Mouse (Mus musculus): ENCODE data around the gene Hmgcl.

Gene Hmgcl

DNA sequence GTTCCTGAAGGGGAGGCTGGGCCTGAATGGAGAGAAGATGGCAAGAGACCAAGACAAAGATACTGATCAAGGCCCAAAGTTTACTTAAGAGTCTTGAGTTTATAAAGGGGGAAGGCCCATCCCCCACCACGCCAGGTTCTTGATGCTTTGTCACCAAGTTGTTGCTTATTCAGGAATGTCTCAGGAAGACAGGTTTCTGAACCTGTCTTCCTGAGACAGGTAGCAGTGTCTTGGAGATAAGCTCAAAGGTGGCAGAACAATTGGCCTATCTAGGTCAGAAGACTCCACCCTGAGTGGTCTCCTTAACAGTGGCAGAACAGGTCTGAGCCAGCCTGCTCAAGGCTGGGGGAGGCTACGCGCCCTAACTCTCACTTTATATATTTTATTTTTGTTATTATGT lies 19.4 kb upstream of the Hmgcl start:
- DNase-seq (ENCODE audit: low spot score), result no peak

DNA sequence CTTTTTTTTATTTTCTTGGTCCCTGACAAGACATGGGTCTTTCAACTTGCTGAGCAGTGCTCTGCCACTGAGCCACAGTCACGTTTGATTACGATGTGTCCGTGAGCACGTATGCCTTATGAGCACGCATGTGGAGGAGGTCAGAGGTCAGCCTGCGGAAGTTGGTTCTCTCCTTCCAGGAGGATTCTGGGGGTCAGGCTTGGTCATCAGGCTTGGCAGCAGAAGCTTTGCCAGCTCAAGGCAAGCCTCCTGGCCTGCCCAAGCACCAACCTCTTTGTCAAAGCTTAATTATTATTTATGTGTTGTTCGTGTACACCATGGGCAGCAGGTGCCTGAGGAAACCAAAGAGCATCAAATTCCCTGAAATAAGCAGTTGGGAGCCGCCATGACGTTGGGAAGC lies 17.9 kb upstream of the Hmgcl start:
- DNase-seq (ENCODE audit: low spot score), result no peak

DNA sequence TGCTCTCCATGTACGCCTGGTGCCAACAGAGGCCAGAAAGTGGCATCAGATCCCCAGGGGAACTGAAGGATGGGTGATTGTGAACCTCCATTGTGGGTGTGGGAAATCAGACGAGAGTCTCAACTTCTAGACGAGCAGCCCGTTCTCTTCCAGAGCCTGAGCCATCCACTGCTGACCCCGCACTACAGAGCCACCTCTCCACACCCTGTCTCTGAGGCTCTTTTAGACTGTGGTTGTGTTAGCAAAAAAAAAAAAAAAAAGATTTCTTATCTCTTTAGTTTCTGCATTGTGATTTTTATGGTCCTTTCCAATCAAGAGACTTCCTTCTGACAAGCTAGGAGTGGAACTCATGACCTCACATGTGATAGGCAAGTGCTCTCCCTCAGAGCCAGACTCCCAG lies 16.8 kb upstream of the Hmgcl start:
- no peak for DNase-seq (ENCODE audit: low spot score)

DNA sequence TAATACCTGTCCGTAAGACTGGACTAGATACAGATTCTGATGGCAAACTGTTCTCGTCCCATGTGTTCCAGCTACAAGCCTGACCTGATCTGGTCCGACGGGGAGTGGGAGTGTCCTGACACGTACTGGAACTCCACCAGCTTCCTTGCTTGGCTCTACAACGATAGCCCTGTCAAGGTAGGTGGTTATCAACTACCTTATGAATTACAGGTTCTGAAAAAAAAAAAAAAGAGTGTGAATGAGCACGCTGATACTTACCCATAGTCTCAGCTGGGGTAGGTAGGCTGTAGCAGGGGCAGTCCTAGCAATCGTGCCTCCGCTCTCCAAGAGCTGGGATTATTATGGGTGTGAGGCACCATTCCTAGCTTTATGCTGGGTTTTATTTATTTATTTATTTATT lies 16.4 kb upstream of the Hmgcl start:
- DNase-seq (ENCODE audit: low spot score), result no peak

DNA sequence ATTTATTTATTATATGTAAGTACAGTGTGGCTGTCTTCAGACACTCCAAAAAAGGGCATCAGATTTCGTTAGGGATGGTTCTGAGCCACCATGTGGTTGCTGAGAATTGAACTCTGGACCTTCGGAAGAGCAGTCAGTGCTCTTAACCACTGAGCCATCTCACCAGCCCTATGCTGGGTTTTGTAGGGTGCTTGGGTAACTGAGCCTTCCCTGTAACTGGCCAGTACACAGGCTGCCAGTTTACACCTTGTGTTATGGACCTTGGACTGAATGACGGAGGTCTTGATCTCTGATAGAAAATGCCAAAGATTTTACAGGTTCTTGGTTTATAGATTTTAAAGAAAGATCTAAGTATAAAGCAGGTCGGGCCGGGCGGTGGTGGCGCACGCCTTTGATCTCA lies 16.0 kb upstream of the Hmgcl start:
- no peak for DNase-seq (ENCODE audit: low spot score)

DNA sequence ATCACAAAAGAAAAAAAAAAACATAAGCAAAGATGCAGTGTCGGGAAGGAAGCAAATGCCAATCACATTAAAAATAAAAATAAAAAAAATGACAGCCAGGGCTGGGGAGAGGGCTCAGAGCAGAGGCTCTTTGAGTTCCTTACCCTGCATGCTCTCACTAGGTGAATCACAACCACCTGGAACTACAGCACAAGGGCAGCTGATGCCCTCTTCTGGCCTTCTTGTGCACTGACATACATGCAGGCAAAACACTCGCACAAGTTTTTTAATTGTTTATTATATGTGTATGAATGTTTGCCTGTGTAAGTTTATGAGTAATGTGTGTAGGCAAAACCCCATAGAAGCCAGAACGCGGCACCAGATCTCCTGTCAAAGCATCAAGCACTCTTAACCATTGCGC lies 14.4 kb upstream of the Hmgcl start:
- peak; percentile 55 for DNase-seq (ENCODE audit: low spot score)

DNA sequence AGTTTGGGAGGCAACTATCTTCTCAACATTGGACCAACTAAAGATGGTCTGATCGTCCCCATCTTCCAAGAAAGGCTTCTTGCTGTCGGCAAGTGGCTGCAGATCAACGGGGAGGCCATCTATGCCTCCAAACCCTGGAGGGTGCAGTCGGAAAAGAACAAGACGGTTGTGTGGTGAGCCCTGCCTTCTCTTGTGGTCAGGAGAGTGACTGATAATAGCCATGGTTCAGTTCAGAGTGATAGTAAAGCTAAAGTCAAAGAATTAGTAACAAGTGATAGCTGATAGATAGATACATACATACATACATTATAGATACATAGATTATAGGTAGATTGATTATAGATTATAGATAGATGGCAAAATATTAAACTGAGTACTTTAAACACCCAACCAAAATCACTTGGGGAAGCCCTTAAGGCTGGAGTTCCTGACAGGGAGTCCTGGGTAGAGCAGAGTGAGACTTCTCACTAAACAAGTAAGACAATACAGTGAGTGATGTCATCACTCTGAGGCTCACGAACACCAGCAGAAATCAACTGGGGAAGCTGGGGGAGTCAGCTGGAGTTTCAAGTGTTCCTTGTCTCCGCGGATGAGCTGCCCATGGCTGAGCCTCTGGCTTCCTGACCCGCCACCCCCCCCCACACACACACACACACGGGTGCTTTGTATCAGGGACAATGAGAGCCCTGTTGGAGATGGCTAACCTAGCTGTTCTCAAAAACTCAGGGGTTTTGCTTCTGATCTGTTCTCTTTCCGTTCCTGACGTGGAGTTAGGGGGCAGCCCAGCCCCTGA lies 11.3 kb upstream of the Hmgcl start:
- DNase-seq (ENCODE audit: low spot score), result no peak

DNA sequence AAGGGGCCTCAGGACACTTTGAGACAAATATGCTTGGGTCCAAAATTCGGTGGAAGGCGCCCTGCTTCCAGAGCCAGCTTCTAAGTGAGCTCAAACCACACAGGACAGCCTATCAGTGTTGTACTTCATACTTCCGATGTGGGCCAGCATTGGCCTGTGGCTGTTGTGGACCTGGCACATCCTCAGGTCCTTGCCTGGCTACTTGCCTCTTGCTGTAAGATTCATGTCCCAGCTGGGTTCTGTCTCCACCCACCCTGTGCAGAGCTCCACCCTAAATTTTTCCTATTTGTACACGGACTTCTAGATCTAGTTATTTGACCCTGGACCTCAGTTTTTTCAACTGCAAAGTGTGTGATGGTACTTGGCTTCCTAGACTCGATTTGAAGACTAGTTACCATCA lies 10.7 kb upstream of the Hmgcl start:
- no peak for DNase-seq (ENCODE audit: low spot score)

DNA sequence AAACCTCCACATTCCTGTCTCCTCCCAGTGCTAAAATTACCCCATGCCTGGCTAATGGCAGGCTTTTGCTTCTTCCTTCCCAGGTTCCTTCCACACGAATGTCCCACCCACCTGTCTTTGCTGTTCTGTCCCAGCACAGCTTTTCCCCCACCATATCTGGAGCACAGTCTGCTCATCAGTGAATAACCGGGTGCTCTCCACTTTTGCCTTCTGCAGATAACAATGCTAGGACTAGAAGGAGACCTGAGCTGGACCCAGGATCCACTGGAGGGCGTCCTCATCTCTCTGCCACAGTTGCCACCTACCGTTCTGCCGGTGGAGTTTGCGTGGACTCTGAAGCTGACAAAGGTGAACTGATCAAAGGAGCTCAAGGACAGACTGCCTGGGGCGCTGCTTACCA lies 7.4 kb upstream of the Hmgcl start:
- DNase-seq (ENCODE audit: low spot score), result no peak

DNA sequence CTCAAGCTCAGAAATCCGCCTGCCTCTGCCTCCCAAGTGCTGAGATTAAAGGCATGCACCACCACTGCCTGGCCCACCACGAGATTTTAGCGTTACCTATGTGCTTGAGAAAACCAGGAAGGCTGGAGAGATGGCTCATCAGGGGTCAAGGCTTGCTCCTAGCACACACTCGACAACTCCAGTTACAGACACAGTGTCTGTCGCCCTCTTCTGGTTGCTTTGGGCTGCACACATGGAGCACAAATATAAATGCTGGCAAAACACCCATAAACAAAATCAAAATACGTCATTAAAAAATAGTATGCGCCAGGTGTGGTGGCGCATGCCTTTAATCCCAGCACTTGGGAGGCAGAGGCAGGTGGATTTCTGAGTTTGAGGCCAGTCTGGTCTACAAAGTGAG lies 5.2 kb upstream of the Hmgcl start:
- DNase-seq (ENCODE audit: low spot score), result peak; percentile 25

DNA sequence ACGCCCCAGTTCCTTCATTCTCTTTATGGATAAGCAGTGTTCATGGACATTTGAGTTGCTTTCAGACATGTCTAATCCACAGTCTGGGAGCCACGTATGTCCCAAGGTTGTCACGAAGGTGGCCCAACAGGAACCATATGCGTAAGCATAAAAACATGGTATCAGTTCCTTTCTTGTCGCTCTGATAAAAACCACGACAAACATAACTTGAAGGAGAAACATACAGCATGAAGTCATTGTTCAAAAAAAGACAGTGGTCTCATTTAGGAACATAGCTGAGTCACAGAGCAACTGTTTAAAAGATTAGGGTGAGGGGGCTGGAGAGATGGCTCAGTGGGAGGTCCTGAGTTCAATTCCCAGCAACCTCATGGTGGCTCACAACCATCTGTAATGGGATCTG lies 4.1 kb upstream of the Hmgcl start:
- no peak for DNase-seq (ENCODE audit: low spot score)

DNA sequence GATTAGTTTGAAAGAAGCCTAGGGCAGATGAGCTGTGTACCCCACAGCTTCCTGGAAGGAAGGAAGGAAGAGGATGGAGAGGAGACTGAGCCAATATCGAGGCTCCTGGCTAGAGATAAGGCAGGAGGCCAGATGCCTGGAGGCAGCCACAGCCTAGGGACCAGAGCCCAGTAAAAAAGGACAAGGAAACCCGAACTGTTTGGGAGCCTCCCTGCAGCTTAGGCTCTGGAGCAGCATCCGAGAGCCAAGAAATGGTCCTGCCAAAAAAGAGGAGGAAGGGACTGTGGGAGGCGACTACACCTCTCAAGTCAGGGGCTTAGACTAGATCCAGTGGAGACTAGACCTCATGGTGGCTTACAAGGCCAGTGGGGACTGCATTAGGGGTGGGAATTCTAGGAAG lies 2.9 kb upstream of the Hmgcl start:
- no peak for DNase-seq (ENCODE audit: low spot score)

DNA sequence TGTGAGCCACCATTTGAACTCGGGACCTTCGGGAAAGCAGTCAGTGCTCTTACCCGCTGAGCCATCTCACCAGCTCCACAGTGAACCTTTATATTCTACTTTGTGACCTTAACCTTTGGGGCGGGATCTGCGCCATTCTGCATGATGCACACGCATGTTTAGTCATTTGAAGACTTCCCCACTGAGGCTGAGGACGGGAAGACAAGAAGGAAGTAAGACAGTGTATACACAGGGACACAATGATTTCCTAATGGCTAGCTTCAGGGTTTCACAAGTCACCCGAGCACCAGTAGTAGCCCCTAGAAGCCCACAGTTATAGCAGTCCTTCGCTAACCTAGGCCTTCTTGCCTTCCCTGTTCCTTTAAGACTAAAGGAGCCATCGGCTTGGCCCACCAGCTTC lies 542 bp upstream of the Hmgcl start:
- DNase-seq (ENCODE audit: low spot score), result no peak

DNA sequence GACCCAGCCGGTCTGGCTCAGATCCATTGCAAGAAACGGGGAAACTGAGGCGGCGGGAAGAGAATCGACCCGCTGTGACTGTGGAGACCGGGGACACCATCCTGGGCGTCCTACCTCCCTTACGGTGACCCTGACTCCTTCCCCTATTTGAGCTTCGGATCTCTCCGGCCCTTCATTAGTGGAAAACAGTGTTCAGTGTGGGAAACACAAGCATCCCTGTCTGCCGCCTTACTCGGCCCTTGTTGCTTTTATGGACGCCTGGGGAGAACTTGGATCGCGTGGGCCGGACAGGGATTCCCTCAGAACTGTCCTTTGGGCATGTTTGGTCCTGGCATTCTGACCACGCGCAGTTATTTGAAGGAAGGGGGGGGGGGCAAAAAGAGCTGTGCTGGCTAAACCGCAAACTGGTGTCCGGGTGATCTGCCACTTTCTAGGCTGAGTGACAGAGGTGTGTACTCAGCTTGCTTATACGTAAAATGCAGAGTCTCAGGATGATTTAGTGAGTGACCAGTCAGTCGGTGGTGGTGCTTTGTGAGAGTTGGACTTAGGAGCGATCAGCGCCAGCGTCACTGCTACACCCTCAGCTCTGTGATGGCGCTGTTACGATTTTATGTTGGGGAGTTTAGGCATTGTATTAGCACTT lies 532 bp downstream of the Hmgcl start:
- no peak for DNase-seq (ENCODE audit: low spot score)

DNA sequence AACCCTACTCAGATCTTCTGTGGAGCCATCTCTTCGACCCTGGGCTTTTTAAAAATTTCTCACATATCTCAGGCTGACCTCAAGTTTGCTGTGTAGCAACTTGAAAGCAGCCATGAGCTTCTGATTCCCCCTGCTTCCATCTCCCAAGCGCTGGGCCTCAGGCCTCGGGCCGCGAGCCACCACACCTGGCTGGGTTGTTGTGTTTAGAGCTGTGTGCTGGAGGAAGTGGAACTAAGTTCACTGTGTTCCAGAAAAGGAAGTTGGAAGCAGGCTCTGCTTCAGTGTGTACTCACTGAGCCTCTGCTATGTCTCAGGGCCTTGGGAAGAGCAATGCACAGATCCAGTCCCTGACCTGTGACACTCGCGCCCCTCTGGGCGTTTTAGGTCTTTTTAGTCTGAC lies 1.9 kb downstream of the Hmgcl start:
- DNase-seq (ENCODE audit: low spot score), result no peak

DNA sequence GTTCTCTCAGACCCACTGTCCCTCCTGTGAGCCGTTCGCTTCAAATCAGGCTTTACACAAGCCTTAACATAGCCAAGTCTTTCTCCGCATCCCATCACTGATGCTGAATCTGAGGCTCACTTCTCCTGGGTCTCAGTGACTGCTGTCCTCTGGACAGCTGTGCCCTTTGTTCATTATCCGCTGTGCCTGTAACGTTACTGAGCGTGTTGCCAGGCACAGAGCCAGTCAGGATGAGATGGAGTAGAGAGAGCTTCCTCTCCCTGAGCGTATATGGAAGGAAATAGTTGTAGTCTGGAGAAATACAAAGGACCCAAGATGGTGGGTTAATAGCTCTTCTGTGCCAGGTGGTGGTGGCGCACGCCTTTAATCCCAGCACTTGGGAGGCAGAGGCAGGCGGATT lies 3.2 kb downstream of the Hmgcl start:
- no peak for DNase-seq (ENCODE audit: low spot score)

DNA sequence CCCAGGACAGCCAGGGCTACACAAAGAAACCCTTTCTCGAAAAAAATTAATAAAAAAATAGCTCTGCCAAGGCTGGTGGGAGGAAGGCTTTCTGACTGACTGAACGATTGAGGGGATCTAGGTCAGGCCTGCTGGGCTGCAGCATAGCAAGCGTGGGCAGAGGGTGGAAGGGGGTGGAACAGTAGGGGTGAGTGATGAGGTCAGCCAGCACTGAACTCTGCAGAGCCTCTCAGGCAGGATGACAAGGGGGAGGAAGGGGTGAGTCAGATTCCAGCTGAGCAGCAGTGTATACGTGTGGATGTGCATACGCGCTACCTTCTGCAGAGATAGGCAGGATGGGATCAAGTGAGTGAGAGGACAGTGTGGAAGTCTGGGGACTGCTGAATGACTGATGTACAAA lies 3.7 kb downstream of the Hmgcl start:
- no peak for DNase-seq (ENCODE audit: low spot score)

DNA sequence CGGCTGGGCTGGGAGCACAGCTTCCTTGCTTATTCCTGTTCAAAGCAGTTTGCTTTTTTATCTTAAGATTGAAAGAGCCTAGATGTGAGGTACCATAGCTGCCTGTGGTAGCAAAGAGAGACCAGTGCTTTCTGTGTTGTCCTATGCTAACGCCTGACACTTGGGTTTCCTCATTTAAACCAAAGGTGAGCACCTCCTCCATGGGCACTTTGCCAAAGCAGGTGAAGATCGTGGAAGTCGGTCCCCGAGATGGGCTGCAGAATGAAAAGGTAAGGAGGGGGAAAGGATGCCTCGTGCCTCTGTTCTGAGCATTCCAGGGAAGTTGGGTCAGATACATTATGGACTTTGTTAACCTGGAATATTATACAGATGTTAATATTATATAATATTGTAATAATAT lies 4.1 kb downstream of the Hmgcl start:
- no peak for DNase-seq (ENCODE audit: low spot score)

DNA sequence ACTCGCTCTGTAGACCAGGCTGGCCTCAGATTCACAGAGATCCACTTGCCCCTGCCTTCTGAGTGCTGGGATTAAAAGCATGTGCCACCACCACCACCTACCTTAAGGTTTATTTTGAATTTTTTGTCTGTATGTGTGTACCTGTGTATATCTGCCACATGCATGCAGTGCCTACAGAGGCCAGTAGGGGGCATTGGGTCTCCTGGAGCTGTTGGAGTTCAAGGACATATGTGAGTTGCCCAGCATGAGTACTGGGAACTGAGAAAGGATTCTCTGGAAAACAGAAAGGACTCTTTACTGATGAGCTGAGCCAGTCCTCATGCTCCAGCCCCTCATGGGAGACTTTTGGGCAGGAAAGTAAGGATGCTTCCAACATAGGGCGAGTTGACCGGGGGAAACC lies 5.3 kb downstream of the Hmgcl start:
- peak; percentile 25 for DNase-seq (ENCODE audit: low spot score)

DNA sequence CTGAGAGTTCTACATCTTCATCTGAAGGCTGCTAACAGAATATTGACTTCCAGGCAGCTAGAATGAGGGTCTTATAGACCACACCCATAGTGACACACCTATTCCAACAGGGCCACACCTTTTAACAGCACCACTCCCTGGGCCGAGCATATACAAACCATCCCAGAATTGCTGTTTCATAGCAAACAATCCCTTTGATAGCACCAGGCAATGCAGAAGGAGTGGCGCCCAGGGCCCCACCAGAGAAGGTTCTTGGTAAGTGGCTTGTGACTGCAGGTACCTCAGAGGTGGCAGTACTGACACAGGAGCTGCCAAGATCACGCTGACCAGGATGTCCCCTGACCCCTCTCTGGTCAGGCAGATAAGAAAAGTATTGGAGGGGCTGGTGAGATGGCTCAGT lies 6.9 kb downstream of the Hmgcl start:
- no peak for DNase-seq (ENCODE audit: low spot score)

DNA sequence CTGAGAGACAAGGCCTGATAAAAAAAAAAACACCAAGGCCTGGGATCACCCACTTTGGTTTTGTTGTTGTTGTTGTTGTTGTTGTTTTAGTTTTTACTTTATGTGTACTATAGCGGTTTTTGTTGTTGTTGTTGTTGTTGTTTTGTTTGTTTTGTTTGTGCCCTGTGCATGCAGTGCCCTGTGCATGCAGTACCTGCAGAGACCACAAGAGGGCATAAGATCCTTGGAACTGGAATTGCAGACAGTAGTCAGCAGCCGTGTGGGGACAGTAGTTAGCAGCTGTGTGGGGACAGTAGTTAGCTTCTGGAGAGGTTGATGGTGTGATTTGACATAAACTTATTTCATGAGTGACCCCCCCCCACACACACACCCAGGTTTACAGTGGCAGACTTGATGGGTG lies 8.0 kb downstream of the Hmgcl start:
- peak; percentile 73 for DNase-seq (ENCODE audit: low spot score)

DNA sequence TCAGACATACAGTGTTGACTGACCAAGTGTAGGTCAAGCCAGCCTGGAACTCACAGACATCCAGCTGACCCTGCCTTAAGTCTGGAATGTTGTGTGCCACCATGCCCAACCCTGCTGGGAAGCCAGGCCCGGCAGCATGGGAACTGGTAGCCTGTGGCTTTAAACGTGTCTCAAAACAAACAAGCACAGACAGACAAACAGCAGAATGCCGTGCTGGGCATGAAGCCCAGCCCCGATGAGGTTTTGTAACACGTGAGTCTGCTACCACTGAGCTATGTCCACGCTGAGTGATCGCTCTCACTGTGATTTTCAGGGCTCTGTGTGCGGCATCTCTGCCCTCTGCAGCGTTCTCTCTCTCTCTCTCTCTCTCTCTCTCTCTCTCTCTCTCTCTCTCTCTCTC lies 9.6 kb downstream of the Hmgcl start:
- no peak for DNase-seq (ENCODE audit: low spot score)

DNA sequence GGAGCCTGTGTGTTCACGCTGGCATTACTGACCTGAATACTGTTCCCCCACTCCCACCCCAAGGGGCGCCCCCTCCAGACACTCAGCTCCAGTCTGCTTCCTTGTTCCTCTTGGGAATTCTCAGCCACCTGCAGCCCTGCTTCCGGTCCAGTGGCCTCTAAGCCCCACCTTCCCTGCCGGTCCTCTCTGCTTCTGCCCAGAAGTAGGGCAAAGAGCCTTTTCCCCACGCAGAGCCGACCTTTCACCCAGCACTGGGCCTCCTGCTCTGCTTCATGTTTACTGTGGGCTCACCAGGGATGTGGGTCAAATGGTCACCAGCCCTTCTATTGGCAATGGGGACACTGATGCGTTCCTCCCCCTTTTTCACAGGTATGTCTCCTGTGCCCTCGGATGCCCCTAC lies 12.1 kb downstream of the Hmgcl start:
- DNase-seq (ENCODE audit: low spot score), result no peak

DNA sequence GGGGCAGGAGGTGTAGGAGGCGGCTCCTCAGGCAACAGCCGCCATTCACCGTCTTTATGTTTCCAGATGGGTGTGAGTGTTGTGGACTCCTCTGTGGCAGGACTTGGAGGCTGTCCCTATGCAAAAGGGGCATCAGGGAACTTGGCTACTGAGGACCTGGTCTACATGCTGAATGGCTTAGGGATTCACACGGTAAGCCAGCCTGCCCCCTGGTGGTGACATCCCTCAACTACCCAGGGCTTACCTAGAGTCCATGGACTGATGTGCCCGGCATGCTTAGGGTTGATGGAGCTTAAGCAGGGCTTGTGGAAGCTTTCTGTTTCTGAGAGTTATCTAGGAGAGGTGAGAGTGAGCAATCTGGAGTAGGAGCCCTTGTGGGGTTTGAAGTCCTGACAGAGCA lies 14.5 kb downstream of the Hmgcl start:
- peak; percentile 75 for DNase-seq (ENCODE audit: low spot score)

All from T-cell, adult 2 months (primary cell).